Mouse (Mus musculus) CD4-positive naive resting alpha-beta T cell, adult 76 days (primary cell): ENCODE results near the gene Gm2163. TPM values are rescaled to one million over a fixed set of nuclear protein-coding genes. Genes with fewer than 3 reads are reported as not detected.

Source experiments
- total RNA-seq: library from RNA; stranded (reverse); gene quantifications from one replicate; pipeline ENCODE4 v1.2.4, GENCODE M21; 2023

Gm2163 gene
- not detected for total RNA-seq

DNA sequence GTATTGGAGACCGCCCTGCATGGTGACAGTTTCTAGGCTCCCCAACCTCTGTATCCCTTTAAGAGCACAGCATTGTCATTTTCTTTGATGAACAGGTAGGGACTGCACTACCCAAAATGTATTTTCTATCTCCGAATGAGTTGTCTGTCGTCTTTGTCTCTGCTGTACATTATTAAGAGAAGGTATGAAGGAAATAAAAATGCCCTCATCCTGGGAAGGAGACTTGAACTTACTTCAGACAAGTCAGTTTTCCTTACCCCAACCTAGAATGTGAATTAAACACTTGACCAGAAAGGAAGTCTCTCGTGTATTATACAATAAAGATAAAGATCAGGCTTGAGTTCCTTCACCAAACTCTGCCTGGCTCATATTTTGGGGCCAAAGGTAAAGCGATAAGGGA lies at the start of gene Gm2163:
Gene Gm2163 (plus strand): TSS at position 301 of the 400 bp plus-strand sequence.

DNA sequence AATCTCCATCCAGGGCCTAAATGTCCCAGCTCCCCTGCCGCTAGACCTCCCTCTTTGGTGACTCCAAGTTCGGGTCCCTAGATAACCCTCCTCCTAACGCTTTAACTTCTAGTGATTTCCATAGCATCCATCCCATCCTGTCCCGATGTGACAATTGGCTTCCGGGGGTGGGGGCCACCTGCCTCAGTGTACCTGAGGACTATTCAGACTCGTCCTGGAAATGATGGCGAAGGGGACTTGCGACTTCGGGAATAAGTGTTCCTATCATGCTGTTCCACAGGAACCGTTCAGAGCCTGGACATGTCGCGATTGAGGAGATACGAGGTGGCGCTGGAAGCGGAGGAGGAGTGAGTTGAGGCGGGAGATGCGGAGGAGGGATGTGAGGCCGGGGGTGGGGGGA lies 27.5 kb upstream of the Gm2163 start, which contains the start of gene Gm21586:
Gene Gm21586 (plus strand): TSS at position 301 of the 400 bp plus-strand sequence.

DNA sequence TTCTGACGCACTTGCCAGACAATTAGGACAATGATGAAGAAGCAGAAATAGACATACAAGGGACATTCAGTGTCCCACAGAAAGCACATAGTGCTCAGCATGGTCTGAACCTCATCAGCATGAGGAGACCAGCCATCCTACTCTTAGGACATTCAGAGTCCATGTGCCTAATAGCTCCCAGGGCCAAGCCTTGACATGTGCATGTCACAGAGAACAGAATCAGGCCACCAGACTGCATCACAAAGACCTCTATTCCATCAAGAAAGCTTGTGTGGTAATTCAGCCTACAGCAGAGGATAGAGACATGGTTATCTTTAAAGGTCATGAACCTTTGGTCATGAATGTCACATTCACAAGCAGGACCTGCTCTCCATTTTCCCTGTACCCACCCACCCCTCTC lies 61.5 kb downstream of the Gm2163 start, which contains the start of gene Fam205a2:
Gene Fam205a2 (minus strand): TSS at position 101 of the 400 bp plus-strand sequence.

DNA sequence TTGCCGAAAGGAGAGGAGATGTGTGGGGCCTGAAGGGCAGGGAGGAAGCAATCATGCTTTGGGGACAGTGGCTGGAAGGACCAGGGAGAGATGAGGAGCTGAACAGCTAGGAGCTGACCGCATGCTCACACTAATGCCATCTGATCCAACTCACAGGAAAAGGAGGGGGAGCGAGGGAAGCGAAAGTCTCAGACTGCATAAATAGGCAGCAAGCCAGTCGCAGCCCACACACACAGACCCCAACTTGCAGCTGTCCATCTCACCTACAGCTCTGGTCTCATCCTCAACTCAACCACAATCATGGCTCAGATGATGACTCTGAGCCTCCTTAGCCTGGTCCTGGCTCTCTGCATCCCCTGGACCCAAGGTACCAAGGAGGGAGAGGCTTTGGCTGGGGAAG lies 145.3 kb downstream of the Gm2163 start, which contains the start of gene Gm10591:
Gene Gm10591 (plus strand): TSS at position 301 of the 400 bp plus-strand sequence.

DNA sequence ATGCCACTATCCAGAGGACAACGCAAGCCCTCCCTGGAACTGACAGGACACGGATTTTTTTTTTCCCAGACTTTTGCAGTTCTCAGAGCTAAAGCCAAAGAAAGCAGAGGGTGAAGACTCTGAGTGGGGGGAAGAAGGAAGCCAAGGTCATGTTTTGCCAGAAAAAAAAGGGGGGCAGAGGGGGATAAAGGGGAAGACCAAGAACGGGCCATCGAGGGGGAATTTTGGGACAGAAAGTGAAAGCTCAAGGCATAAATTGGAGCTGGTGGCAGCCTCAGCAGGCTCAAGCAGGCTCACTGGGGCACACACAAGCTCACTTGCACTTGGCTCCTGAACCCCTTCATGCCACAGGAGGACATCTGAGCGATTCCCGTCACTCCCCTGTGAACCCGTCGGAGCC lies 162.9 kb downstream of the Gm2163 start, which contains the start of gene Gm2564:
Gene Gm2564 (plus strand): TSS at position 301 of the 400 bp plus-strand sequence.

Other genes with a start within 250 kb of the Gm2163 start
- not detected for gene Gm10600, start 226.1 kb upstream of the Gm2163 start, total RNA-seq
- gene Ccl21b, start 211.0 kb upstream of the Gm2163 start, total RNA-seq, result not detected
- not detected for gene Gm21953, start 172.5 kb upstream of the Gm2163 start, total RNA-seq
- not detected for gene Fam205a3, start 148.4 kb upstream of the Gm2163 start, total RNA-seq
- not detected for gene Gm21586, start 27.4 kb upstream of the Gm2163 start, total RNA-seq
- not detected for gene Fam205a2, start 61.4 kb downstream of the Gm2163 start, total RNA-seq
- gene Gm10591, start 145.4 kb downstream of the Gm2163 start, total RNA-seq, result not detected
- gene Gm2564, start 163.0 kb downstream of the Gm2163 start, total RNA-seq, result not detected
- gene Ccl27b, start 188.5 kb downstream of the Gm2163 start, total RNA-seq, result not detected
- gene Il11ra2, start 195.1 kb downstream of the Gm2163 start, total RNA-seq, result not detected